In the genomic region with DNA sequence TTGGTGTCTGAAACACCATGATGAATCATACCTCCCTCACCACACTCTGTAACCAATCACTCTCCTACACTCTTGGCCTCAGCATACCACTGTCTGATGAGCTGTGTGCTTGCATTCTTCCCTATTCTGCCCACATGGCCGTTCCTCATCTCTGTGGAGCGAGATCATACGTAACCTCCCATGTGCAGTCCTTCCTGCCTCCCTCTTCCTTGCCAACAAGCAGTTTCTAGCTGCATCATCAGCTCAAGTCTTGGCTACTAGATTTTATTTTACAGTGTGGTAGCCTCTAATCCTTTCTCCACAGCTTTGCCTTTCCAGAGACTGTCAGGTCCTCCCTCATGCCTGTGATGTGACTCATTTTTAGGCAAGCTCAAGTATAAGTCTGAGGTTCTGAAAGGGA, we compare ENCODE assay signal across 17 mouse cellular contexts. TPM values are rescaled to one million over a fixed set of nuclear protein-coding genes. Genes with fewer than 3 reads are reported as not detected.
DNase-seq lines count a peak whose midpoint lies in the region; ATAC-seq and TF ChIP-seq lines count a peak whose summit lies in the region.
"Had no signal": no experiment of that assay in that cellular context is flagged by ENCODE, and none has a peak within 500 bp of the region (broad histone marks: within the 10 kb centered on the region; RNA-seq: fewer than 3 reads in every experiment).

No protein-coding gene starts in this region.

- peak overlapping the region; percentile 99 for H3K27ac ChIP-seq in embryonic fibroblast, embryonic 13.5 days (ENCODE audit: insufficient read depth, low read length)
- H3K27ac ChIP-seq in forebrain, embryonic 13.5 days, result no peak overlapping the region
- H3K27ac ChIP-seq: forebrain, embryonic 15.5 days; lung, embryonic 15.5 days; midbrain, embryonic 10.5 days had no signal

- no peak for ATAC-seq in forebrain, embryonic 13.5 days
- ATAC-seq: forebrain, embryonic 15.5 days had no signal

- H3K27me3 ChIP-seq in forebrain, embryonic 13.5 days, result no peaks in the 10 kb centered on the region
- H3K27me3 ChIP-seq: forebrain, embryonic 15.5 days; lung, embryonic 15.5 days had no signal

- no peak for TF ChIP-seq CTCF in embryonic fibroblast, embryonic 13.5 days (IDR thresholded peaks at IDR 0.05; ENCODE audit: borderline replicate concordance, insufficient read depth, low read length)

- H3K9ac ChIP-seq in forebrain, embryonic 13.5 days, result no peak overlapping the region
- H3K9ac ChIP-seq: forebrain, embryonic 15.5 days; lung, embryonic 15.5 days had no signal

- peaks cover 32% of the 10 kb centered on the region for H3K4me1 ChIP-seq in embryonic fibroblast, embryonic 13.5 days (ENCODE audit: control insufficient read depth, insufficient read depth, low read length)
- H3K4me1 ChIP-seq in forebrain, embryonic 13.5 days, result no peaks in the 10 kb centered on the region
- H3K4me1 ChIP-seq: forebrain, embryonic 15.5 days; lung, embryonic 15.5 days; midbrain, embryonic 10.5 days had no signal

- peak; percentile 54 for TF ChIP-seq POLR2A in embryonic fibroblast, embryonic 13.5 days (IDR thresholded peaks at IDR 0.05; ENCODE audit: low read depth, low read length)

- no peaks in the 10 kb centered on the region for H3K9me3 ChIP-seq in forebrain, embryonic 13.5 days (replicated peaks)
- H3K9me3 ChIP-seq: forebrain, embryonic 15.5 days; lung, embryonic 15.5 days; midbrain, embryonic 10.5 days had no signal

- no peaks in the 10 kb centered on the region for H3K36me3 ChIP-seq in forebrain, embryonic 13.5 days (ENCODE audit: poor library complexity, severe bottlenecking)
- H3K36me3 ChIP-seq: forebrain, embryonic 15.5 days; lung, embryonic 15.5 days; midbrain, embryonic 10.5 days had no signal

- DNase-seq in layer of hippocampus, adult 9-10 months (ENCODE audit: low spot score), result peak; percentile 9
- DNase-seq in layer of hippocampus, postnatal 25 days (ENCODE audit: extremely low spot score in 1 of 2, low spot score in 1 of 2), result no peak
- peak; percentile 19 for DNase-seq in right cerebral cortex, postnatal 25 days
- DNase-seq in right cerebral cortex, postnatal 4 days, result no peak
- peak; percentile 32 for DNase-seq in telencephalon, adult 2 months (ENCODE audit: low read depth, low spot score)
- DNase-seq in spleen, adult 12 weeks (ENCODE audit: low spot score), result no peak
- DNase-seq: adrenal gland, postnatal 36 days; heart, postnatal 36 days had no signal

- no peak overlapping the region for H3K4me3 ChIP-seq in embryonic fibroblast, embryonic 13.5 days (ENCODE audit: insufficient read depth, low read length)
- no peak overlapping the region for H3K4me3 ChIP-seq in forebrain, embryonic 13.5 days
- H3K4me3 ChIP-seq: forebrain, embryonic 15.5 days; lung, embryonic 15.5 days; midbrain, embryonic 10.5 days had no signal

- WGBS in forebrain, embryonic 13.5 days, result 93% methylated on average over 3 of the region's 3 CpGs

- no peak overlapping the region for H3K4me2 ChIP-seq in forebrain, embryonic 13.5 days
- H3K4me2 ChIP-seq: forebrain, embryonic 15.5 days; lung, embryonic 15.5 days had no signal

RNA-seq across cellular contexts. Expression of a gene that starts 15.4 kb away (rescaled TPM):
- under 1 TPM; 0.34 to 0.42 TPM for total RNA-seq in layer of hippocampus, postnatal 25 days (2021)
- polyA plus RNA-seq in embryonic fibroblast, embryonic 13.5 days (2011; ENCODE audit: insufficient read length, low read depth, missing spikeins), result 413 and 663 TPM in 2 replicates
- not detected in 2 replicates for polyA plus RNA-seq in forebrain, embryonic 13.5 days (2015; fragmentation: Nextera tagmentation; extraction: Ambion mirVana)
- total RNA-seq: ES-E14 had no signal
- polyA plus RNA-seq: forebrain, embryonic 15.5 days; liver, adult 2 months; midbrain, embryonic 10.5 days had no signal

RNA-seq across cellular contexts. Expression of a gene that starts 20.6 kb away (rescaled TPM):
- total RNA-seq in layer of hippocampus, postnatal 25 days (2021), result not detected
- polyA plus RNA-seq in embryonic fibroblast, embryonic 13.5 days (2011; ENCODE audit: insufficient read length, low read depth, missing spikeins), result not detected in 2 replicates
- polyA plus RNA-seq in forebrain, embryonic 13.5 days (2015; fragmentation: Nextera tagmentation; extraction: Ambion mirVana), result not detected in 2 replicates
- total RNA-seq: ES-E14; layer of hippocampus, postnatal 14 days had no signal
- polyA plus RNA-seq: cortical plate, adult 2 months; forebrain, embryonic 15.5 days; midbrain, embryonic 10.5 days had no signal

Comparison
In these comparisons a context has a peak if more than half of its experiments do, and no peak if none do; other contexts are left out.
1. DNase-seq: peak in layer of hippocampus, adult 9-10 months (single experiment), right cerebral cortex, postnatal 25 days (single experiment) and telencephalon, adult 2 months (single experiment); none in layer of hippocampus, postnatal 25 days (0 of 2), right cerebral cortex, postnatal 4 days (single experiment) and spleen, adult 12 weeks (single experiment).
2. RNA of a gene that starts 15.4 kb away (polyA plus RNA-seq): 413 to 663 TPM in embryonic fibroblast, embryonic 13.5 days; not detected in forebrain, embryonic 13.5 days; every median in the first group is over 100 times any median in the second.